Mouse (Mus musculus) thymus, postnatal 0 days (tissue): Measurements from ENCODE around the gene Adam1b. TPM values are rescaled to one million over a fixed set of nuclear protein-coding genes. Genes with fewer than 3 reads are reported as not detected.

Source experiments
- DNase-seq: peaks from one replicate; pipeline ENCODE4 v3.0.0-alpha.2; 2015; ENCODE audit warnings: low spot score
- polyA plus RNA-seq: library from polyadenylated mRNA; unstranded; fragments of >200 nt; fragmentation: Nextera tagmentation; extraction: Ambion mirVana; gene quantifications from 2 replicates; pipeline ENCODE4 v1.2.1, GENCODE M21; 2015

The Adam1b gene
- polyA plus RNA-seq, 1 experiment from 2014 or later: 0.05 TPM

DNA sequence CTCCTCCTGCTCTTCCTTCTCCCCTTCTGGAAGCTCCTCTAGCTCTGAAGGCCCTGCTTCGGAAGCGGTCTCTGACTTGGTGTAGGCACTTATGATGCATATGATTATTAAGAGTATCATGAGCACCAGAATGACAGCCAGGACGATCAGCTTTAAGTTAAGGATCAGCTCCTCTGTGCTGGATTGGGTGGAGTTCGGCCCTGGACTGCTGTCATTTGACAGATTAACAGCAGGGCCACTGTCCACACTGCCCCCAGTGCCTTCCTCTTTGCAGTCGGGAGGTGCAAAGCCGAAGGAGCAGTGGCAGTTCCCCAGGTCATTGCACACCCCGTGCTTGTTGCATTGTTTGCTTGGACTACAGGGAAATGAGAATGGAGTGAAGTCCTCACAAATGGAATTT lies 2.5 kb downstream of the Adam1b start:
- DNase-seq: no peak

DNA sequence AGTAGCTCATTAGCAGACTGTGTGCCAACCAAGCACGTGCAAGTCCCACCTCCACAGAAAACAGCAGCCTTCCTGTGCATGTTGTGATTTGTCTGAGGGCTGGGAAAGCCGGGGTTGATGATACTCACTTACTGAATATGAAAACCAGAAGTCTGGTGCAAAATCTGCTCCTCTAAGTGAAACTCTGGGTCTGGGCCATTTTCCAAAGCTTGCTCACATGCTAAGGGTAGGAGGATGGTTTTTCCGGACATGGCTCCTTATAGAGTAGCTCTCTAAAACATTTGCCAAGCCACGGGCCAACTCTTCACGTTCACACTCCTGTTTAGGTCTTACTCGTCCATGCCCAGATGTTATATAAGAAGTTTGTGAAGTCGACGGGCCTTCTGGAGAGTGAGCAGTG lies 9.9 kb downstream of the Adam1b start:
- no peak for DNase-seq

DNA sequence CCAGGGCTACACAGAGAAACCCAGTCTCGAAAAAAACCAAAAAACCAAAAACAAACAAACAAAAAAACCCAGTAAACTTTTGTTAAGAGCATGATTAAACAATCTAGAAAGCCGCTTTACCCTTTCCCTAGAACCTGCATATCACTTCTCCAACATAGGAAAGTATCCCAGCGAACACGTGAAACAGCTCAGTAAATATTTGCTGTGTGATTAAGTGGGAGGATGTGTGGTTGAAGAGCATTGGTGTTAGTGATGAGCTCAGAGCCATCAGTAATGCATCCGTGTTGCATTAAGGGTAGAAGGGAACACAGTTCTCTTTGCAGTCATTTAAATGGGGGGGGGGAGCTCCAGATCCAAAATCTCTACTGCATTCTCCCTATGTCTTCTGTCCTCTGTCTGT lies 18.4 kb downstream of the Adam1b start:
- DNase-seq: no peak

DNA sequence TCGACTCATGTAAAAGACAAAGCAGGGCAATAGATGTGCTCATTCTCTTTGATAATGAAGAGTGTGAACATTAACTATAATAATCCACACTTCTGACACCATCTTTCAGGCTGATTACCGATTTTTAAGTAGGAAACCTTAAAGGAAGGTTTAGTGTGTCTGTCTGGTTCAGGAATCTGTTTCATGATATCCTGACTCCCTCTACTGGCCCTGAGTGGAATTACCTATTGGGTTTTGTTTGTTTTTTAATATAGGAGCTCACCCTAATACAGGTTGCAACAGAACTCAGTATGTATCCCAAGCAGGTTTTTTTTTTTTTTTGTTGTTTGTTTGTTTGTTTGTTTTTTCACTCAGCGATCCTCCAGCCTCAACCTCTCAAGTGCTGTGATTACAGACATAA lies 25.6 kb downstream of the Adam1b start:
- DNase-seq: peak; percentile 75

DNA sequence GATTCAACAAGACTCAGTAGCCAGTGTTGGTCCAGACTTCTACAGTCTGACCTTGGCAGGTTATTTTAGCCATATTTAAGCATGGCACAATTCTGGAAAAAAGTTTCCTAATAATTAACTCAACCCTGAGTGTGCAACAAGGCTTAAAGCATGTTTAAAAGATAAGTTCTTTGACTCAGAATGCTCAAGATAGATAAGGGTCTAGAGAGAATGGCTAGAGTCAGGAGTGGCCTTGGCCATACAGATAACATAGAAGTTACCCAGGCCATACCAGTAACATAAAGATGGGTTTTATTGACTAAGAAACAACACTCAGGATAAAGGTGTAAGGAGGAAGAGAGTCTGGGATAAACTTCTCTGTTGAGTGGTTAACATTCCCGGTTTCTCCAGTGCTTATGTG lies 27.2 kb downstream of the Adam1b start:
- no peak for DNase-seq

DNA sequence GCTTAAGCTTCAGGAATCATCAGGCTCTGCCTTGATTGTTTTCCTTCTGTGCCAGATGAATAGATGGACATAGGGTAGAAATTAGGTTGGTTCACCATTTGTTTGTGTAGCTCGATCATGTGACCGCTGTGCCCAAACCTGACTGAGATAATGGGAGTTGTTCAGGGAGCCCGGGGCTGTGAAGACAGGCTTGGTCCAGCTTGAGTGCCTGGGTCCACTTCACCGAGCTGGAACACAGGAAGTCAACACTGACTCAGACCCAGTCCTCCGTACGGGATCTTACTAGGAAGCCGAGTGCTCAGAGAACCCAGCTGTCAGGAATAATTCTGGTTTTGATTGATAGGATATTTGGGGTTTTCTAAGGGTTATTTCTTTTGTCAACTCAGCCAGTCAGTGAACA lies 28.6 kb downstream of the Adam1b start:
- DNase-seq: no peak

DNA sequence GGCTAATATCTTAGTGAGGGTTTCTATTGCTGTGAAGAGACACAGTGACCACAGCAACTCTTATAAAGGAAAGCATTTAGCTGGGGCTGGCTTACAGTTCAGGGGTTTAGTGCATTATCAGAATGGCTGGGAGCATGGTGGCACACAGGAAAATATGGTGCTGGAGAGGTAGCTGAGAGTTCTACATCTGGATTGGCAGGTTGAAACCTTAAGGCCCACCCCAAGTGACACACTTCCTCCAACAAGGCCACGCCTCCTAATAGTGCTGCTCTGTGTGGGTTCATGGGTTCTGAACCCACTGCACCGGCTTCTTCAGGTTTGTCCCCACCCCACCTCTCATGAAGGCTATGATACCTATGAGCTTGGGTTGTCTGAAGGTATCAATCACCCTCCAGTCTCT lies 30.8 kb downstream of the Adam1b start:
- DNase-seq: no peak

DNA sequence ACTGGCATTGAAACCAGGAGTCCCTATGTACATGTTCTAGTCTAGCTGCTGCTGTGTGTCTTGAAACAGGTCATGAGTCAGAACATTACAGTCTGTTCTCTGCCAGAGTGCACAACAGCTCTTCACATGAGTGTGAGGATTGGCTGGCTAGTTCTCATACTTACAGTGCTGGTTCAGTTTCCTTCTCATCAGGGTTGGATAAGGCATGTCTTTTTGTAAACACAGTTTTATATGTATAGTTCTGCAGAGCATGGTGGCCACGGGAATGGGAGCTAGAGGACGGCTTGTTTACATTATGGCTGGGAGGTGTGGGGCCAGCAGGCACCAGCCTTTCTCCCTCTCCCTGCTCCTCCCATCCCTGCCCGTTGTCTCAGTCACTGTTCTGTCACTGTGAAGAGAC lies 33.7 kb downstream of the Adam1b start:
- no peak for DNase-seq

DNA sequence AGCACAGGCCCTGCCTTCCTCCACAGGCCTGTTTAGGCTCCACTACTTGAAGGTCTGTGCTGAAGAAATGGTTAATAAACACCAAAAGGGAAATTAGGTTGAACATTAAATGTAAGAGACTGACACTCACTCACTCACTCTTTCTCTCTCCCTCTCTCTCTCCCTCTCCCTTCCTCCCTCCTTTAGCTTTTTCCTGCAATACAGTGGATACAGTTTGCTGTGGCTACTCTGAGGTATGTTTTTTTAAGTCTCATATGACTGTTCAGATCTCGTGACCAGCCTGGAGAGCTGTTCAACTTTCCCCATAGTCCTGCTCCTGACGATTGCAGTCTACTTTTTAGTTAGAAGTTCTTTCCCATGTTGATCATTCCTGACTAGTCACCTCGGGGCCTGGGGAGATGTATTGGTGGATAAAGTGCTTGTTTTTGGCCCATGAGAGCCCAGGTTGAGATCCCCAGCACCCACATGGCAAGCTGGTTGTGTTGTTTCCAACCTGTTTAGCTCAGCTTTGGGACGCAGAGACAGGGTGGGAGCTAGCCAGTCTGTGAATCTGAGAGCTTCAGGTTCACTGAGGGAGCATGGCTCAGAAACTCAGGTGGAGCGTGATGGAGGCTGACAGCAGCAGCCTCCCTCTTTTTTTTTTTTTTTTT lies 39.5 kb downstream of the Adam1b start:
- DNase-seq: no peak

DNA sequence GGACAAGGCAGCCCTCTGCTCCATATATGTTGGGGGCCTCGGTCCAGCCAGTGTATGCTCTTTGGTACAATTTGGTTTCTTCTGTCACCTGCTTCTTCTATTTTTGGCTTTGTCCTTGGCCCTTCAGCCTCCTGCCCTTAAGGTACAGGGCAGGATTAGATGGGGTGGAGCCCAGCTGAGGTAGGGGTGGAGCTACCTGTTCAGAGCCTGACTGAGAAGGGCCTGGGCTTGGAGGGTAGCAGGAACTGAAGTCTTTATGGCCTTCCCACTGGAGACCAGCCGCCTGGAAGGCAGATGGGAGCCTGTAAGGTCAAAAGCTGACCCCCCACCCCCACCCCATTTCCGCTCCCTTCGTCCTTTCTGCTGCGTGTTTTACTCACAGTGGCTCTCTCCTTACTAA lies 40.3 kb downstream of the Adam1b start:
- DNase-seq: no peak

DNA sequence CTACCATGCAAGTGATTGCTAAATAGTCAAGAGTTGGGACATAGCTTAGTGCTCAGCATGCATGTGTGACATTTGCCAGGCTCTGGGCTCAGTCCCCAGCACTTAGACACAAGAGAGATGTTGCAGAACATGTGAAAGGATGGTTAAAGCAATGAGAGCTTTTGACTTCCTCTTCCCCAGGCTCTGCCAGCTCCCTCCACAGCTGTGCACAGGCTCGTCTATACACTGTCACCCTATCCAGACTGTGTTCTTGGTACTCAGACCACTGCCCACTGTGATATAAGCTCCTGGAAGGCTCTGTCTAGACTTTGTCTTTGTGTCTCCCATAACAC lies 41.1 kb downstream of the Adam1b start:
- DNase-seq: no peak

DNA sequence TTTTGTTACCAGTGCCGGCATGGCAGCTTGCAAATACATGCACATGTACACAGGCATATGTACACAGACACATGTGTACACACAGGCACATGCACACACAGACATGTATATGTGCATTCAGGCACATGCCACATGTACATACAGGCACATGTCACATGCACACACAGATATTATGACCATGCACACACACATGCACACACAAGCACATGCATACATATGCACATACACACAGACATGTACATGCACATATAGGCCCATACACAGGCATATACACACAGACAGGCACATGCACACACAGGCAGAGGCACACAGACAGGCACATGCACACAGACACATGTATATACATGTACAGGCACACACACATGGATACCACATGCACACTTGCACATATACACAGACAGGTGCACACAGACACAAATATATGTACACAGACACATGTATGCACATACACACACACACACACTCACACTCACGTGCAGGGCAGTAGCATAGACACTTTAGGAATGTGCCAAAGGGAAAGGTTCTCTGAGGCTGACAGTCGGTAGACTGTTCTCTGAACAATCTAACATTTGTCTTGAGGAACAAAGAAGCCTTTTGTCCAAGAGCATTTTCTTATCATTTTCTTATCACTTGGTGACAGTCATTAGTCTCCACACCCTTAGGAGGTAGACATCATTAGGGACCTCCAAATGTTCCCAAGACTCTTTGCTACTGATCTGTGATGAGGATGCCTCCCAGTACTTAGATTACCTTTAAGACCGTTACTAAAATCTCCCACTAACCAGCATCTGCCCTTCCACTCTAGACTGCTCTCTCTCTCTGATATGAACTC lies 41.7 kb downstream of the Adam1b start:
- DNase-seq: no peak

DNA sequence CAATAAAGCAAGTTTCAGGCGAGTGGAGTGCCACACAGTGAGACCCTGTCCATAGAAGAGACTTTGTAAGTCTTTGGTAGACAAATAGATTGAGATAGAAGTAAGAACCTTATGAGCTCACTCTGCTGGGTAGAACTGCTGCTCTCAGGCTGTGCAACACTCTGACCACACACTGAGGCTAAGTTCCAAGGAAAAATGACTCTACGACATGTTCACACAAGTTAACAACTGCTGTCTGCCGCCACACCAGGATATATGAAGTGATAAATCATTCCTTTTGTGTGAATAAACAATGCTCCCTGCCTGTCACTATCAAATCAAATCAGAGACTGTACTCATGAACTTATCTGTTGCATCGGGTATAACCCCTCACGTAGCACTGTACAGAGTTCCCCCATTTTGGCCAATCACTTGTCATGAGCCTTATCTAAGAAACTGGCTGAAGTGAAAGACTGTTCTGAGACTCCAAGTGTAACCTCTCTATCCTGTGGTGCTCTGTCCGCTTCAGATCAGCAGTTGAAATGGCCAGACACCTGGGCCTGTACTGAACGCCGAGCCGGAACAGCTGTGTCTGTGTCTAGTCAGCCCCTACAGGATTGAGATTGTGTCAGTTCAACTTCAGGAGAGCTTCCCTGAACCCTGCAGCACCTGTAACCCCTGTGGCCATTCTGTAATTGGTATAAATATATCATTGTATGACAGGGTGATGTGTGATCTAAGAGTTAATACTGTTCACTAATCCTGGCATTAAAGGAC lies 47.5 kb downstream of the Adam1b start:
- no peak for DNase-seq

DNA sequence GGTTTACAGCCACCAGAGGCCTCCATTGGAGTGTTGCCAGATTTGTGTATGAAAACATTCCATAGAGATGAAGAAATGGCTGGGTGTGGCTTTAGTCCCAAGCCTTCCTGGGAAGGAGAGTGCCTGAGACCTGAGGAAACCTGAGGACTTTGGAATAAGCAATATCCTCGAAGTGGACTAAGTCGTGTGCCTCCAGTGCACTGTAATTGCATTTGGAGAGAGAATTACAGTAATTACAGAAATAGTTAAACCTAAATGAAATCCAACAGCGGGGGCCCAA lies 48.8 kb downstream of the Adam1b start:
- no peak for DNase-seq

DNA sequence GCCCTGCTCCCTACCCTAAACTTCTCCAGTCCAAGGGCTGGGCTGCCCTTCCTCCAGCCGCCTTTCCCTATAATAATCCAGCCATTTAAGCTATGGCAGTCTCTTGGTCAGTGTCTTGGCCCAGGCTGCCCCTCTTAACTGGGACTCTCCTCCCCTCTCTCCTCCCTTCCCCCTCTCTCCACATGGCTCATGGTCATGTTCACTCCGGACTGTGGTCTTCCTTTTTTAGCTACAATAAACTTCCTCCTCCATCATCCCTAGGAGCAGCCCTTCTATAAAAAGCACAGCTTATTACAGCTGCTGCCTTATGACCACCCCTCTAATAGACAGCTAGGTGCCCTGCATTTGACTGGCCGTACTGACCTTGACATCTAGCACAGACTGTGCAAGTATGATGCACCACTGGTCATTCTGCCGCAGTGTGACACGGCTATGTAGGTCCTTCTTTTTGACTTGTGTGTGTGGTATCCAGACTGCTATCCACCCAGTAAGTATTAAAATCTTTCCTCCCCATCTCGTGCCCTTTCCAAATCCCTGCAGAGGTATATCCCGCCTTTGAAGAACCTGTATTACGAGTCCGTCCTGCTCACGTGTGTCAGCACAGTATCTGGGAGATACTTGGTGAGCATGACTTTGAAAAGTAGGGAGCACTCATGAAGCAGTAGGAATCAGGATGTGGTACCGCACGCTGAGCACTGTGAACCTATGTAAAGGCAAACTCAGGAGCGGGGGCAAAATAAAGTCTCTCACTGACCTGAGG lies 49.3 kb downstream of the Adam1b start:
- no peak for DNase-seq

DNA sequence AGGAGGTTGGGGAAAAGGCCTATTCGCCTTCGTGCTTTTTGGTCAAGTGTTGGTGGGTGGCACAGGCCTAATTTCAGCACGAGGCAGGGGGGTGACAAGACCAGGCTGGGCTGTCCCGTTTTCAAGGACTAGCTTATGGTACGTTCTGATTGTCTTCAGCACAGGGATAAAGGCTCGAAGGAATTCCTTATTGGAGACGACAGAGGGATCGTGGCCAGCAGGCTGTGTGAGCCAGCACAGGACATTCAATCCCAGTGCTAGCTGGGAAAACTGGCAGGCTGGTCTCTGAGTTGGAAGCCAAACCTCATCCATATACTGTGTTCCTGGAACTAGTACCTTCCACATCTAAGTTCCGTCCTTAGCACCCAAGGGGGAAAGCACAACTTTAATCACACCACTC lies 50.3 kb downstream of the Adam1b start:
- no peak for DNase-seq

DNA sequence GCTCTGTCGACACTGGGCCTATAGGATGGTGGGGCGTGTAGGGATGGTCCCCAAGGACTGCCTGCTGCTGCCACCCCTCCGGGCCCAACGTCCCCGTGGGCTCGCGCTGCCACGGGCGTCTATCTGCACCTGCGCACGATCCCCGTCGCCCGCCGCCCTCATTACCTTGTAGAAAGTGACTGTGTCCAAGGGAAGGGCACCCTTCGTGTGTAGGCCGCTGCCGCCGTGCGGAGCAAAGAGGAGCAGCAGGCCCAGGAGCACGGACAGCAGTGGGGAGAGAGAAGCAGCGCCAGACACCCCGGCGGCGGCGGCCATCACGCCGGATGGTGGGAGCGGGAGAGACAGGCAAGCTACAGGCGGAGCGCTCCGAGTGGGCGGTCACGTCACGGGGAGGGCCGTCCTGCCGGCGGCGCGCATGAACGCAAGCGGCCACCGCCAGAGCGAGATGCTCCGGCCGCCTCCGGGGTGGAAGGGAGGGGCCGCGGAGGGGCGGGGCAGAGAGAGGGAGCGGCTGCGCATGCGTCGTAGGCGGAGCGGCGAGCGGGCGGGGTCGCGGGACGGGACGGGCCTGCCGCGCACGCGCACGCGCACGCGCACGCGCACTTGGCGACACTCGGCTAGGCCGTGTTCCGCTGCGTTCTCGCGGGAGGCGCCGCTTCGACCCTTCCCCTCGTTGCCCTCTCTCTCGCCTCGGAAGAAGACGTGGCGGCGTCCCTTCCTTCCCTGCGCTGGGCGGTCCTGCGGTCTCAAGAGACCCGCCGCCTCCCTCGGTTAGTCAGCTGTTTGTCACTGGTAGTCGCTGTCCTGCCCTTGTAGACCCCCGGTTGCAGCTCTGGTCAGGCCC lies 51.0 kb downstream of the Adam1b start, which contains the start of gene Erp29:
TSS of gene Erp29 (minus strand) at position 481 of the 844 bp plus-strand sequence.
- peak; percentile 97 for DNase-seq

DNA sequence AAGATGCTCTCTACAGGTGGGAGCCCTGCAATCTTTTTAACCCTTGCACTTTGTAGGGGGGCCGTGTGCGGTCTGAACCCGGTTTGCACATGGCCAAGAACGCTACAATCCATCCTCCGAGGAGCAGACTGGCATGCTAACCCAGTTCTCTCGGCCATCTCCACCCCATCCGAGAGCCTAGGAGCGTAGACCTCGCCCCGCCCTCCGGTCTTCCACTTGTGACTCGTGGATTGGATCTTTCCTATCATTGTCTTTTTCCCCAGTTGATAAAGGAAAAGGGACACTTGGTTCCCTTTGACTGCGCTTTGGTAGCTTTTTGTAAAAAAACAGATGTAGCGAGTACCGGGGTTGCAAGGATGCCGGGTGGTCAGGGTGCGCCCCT lies 51.6 kb downstream of the Adam1b start, which contains the start of gene Tmem116:
TSS of gene Tmem116 (plus strand) at position 250 of the 382 bp plus-strand sequence.
- peak; percentile 35 for DNase-seq

DNA sequence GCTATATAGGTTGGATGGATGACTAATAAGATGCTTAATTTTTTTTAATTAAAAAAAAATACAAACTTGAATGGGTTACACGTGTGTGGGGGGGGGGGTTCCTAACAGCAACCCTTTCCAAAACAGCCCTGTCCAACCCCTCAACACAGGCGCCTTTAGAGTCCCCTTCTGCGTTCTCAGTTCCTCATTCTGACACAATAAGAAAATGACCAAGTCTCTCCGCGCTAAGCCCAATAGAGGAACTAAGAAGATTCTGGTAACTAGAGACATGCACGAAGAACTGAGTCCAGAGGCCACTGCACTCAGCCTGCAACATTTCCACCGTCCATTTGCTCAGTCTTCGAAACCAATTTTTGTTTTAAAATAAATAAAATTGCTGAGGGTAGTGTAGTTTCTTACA lies 52.0 kb downstream of the Adam1b start:
- DNase-seq: peak; percentile 9

DNA sequence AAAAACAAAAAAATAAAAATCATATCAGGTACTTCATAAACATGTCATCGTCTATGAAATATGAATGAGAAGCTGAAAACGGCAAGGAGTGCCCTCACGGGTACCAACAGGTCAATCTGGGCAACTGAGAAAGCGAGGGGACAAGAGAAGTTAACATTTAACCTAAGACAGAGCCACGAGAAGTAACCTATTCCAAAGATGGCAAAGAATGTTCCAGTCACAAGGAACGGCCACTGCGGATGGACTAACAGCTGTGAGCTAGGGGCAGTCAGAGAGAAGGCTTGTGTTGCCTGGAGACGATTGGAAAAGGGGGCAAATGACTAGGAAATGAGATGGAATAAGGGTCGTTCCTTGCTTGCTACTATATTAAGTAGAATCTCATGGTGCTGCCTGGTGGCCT lies 52.8 kb downstream of the Adam1b start:
- DNase-seq: no peak
